Mouse (Mus musculus): ENCODE results near the gene Bicra.

The Bicra gene

GRCm38 (mm10) chr7:15972247-15972646, 75.5 kb downstream of the Bicra start:
- DNase-seq (ENCODE audit: low read depth, low spot score), result no peak

GRCm38 (mm10) chr7:15969674-15970073, 78.0 kb downstream of the Bicra start:
- no peak for DNase-seq (ENCODE audit: low read depth, low spot score)

GRCm38 (mm10) chr7:15968322-15968721, 79.4 kb downstream of the Bicra start:
- no peak for DNase-seq (ENCODE audit: low read depth, low spot score)

DNA sequence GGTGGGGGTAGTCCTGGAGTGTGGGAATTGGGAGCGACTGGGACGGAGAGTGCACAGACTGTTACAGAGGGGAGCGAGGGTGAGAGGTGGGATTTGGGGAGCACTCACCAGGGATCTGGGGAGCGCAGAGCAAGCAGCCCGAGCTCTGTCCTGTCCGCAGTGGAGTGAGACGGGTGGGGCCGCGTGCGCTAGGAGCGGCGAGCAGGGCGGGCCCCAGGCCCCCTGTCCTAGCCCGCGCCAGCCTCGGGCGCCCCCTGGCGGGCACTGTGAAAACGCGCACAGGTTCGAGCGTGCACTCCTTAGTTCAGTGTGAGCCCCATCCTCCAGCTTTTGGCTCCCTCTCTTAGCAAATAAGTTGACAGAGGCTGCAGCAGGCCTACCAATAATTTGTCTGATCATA, 80.4 kb downstream of the Bicra start, which contains the start of gene Ehd2:
Gene Ehd2 (minus strand): TSS at position 256 of the 400 bp plus-strand sequence.
- DNase-seq (ENCODE audit: low read depth, low spot score), result no peak

- no peak for DNase-seq (ENCODE audit: low read depth, low spot score)
Observed at GRCm38 (mm10) chr7:15966489-15966888, 81.2 kb downstream of the Bicra start.

- DNase-seq (ENCODE audit: low read depth, low spot score), result no peak
Observed at GRCm38 (mm10) chr7:15963798-15964652, 83.7 kb downstream of the Bicra start.

DNA sequence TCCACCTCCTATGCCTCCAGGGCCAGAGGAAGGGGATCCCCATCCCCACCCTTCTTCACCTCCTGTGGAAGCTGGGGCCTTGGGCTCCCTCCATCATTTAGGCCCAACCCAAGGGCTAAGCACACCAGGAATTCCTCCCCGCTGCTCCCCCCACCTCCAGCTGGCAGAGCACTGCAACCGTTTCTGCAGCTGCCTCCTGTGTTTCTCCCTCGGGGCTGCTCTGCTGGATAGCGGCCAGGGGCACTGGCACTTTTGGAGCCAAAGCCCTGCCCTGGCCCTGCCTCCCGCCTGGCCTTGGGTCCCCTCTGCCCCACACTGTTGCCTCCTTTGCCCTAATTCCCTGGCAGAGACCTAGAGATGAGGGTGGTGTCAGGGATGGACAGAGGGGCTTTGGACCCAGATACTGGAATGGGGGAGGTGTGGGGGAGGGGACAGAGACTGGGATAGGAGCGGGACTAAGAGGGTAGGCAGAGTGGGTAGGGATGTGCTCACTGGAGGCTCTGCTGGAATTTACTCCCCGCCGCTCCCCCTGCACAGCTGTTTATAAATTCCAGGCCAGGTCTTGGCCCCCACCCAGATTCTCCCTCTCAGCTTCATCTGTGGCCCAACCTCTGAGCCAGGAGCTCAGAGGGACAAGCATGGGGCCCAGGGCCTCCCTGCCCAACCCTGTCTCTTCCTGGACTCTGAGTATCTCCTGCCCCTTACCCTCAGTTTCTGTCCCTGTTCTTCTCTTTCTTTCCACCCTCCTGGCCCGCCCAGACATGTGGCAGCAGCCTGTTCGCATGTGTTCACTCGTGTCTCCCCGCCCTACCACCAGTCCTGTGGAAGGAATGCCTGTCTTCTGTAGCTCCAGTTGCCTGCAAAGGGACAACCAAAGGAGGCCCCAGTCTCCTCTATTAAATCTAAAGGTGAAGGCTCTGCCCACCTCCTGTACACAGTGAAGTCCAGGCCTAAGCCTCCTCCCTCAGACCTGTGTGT, 85.1 kb downstream of the Bicra start:
- no peak for DNase-seq (ENCODE audit: low read depth, low spot score)

DNA sequence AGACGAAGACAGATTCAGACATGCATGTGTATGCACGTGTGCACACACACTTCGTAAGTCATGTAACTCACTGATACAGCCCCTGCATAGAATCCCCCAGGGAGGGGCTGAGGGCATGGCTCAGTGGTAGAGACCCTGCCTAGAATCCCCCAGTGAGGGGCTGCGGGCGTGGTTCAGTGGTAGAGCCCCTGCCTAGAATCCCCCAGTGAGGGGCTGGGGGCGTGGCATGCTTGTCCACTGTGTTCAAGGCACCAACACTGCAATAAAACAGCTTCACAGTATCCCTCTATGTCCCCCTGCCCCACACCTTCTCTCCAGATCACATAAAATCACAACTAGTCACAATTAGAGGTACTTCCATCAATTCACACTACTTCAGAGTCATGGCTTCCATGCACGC, 85.9 kb downstream of the Bicra start:
- DNase-seq (ENCODE audit: low read depth, low spot score), result no peak

DNA sequence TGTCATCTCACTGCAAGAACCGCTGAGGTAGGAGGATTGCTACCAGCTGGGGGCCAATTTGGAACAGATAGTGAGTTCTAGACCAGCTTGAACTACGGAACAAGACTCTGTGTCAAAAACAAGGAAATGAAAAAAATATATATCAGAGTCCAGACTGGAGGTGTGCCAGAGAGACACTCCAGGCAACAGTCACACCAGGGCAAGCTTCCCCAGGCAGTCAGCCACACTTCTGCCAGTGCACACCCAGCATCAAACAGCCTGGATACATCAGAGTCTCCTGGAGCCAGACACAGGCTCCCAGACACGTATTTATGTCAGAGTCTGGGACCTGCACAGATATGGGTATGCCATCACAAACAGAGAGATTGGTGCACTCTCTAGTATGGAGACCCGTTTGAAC, 86.5 kb downstream of the Bicra start:
- DNase-seq (ENCODE audit: low read depth, low spot score), result no peak

DNA sequence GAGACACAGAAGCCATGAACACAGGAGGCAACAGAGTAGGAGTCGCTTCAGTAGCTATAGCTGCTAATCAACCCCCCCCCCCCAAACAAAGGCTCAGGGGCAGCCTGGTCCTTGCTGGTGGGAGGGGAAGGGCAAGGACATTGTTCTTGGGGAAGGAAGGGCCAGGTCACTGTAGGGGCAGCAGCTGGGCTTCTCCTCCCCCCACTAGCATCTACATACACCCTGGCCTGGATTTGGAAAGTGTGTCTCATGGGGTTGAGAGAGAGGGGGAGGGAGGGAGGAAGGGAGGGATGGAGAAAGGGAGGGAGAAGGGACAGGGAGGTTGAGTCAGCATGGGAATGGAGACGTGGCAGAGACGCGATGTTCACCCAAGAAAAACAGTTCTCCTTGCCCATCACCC, 87.0 kb downstream of the Bicra start:
- DNase-seq (ENCODE audit: low read depth, low spot score), result no peak

DNA sequence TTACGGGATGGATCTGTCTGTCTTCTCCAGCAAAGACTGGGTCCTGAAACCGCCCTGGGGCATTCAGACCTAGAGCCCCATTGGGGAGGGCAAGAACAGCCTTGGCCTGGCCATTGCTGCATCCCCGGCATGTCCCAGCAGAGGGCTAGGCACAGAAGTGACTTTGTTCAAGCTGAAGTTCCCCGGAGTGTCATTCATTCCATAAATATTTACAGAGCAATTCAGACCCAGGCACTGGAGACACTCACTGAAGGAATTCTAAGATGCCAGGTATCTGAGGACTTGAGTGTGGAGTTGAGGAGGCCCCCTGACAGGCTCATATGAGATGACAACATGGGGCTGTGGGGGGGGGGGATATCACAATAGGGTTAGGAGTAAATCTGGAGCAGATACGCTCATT, 91.6 kb downstream of the Bicra start:
- no peak for DNase-seq (ENCODE audit: low read depth, low spot score)

GRCm38 (mm10) chr7:15955509-15955908, 92.2 kb downstream of the Bicra start:
- DNase-seq (ENCODE audit: low read depth, low spot score), result no peak

DNA sequence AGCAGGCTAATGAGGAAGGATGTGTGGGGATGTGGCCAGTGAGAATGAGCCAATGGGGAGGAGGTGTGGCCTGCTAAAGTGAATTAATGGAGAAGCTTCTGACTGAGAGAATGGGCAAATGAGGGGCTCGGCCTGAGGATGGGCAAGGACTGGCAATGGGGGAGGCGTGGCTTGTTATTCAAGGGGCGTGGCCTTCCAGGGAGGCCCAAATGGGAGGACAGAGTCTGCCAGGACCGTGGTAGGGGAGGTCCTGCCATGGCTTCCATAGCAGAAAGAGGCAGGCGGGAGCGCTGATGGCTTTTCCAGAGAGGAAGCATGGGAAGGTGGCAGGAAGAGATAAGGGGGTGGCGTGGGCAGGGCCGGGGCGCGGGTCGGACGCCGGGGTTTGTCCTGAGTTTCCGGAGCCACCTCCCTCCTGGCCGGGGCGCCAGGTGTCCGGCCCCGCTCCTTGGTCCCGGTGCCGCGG, 92.7 kb downstream of the Bicra start:
- no peak for DNase-seq (ENCODE audit: low read depth, low spot score)

DNA sequence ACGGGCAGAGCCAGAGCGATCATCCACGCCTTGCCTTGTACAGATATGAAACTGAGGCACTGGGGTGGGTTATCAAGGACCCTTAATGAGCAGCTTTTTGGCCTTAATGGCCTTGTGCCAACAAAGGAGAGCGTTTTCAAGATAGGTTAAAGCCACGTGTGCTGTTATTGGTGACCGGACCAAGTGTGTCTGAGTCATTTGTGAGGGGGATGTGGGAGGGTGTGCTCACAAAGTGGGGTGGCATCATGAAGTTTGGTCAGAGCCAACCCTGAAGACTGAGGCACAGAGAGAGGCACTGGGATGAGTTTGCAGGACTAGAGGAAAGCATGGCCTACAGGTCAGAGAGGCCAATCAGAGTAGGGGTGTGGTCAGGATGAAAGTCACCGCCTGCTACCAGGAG, 93.3 kb downstream of the Bicra start:
- no peak for DNase-seq (ENCODE audit: low read depth, low spot score)

DNA sequence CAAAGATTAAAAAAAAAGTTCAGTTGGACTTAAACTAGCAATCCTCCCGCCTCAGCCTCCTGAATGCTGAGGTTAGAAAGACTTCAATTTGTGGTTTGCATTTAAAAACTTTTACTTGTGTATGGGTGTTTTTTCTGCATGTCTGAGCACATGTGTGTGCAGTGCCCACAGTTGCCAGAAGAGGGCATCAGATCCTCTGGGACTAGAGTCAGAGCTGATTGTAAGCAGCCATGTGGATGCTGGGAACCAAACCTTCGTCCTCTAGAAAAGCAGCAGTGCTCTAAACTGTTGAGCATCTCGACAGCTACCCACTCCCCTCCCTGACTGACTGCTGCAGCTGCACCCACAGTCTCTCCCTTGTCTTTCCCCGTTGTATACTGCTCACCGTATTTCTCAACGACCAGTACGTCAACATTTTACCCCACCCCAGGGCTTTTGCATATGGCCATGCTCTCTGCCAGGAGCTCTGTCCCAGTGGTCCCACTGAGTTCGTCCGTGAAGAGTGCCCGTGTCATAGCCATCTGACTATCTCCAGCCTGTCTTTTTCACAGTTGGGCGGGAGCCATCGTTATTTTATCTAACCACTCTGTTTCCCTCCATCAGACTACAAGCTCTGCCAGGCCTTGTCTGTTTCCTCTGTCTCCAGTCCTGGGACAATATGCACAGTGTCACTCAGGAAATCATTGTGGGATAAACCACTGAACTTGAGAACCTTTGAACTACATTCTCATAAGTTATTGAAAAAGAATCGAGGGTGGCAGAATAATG, 94.2 kb downstream of the Bicra start:
- no peak for DNase-seq (ENCODE audit: low read depth, low spot score)

GRCm38 (mm10) chr7:15952416-15952815, 95.3 kb downstream of the Bicra start:
- DNase-seq (ENCODE audit: low read depth, low spot score), result no peak

- no peak for DNase-seq (ENCODE audit: low read depth, low spot score)
Observed at GRCm38 (mm10) chr7:15950008-15950407, 97.7 kb downstream of the Bicra start.

- no peak for DNase-seq (ENCODE audit: low read depth, low spot score)
Observed at GRCm38 (mm10) chr7:15949216-15949790, 98.4 kb downstream of the Bicra start.

DNA sequence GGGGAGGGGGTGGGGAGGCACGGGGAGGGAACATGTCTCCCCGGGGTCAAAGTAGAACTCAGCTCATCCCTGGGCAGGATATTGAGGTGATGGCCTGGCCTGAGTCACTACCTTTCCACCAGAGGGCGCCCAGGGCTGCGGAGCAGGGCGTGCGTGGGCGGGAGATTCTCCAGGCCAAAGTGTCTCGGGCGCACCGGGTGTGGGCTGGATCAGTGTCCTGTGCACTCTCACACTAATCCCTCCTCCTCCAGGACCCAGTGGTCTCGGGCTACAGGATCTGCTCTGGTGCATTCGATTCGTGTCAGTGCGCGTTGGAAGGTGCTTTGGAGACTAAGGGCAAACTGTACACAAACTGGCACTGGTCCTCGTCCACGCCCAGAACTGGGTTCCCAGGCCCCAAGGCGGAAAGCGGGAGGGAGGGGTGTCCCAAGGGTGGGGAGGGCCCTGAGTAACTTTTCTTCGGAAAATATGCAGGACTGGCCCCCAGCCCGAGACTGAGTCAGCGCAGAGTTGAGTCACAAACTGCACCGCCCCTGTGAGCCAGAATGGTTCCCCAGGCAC, 99.3 kb downstream of the Bicra start:
- no peak for DNase-seq (ENCODE audit: low read depth, low spot score)

DNA sequence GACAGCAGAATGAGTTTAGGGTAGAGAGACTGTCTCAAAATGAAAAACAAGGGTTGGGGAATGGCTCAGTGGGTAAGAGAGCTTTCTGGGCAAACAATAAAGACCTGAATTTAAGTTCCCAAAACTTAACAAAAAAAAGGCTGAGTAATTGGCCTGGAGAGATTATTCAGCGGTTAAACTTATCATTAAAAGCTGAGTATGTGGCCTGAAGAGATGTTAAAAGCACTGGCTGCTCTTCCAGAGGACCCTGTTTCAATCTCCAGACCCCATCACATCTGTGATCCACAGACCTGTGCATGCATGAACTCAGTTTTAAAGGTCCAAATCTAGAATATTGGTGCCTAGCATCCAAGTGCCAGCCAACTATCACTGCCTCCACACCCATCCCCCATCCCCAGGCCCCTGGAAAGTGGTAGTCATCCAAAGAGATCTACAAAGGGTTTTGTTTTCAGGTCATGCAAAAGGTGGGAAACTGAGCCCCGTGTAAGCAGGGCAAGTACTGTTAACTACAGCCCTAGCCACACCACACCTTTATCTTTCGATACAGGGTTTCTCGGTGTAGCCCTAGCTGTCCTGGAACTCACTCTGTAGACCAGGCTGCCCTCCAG, 100.0 kb downstream of the Bicra start:
- DNase-seq (ENCODE audit: low read depth, low spot score), result no peak
